Mouse (Mus musculus): ENCODE data around the gene Zfp626. TPM values are rescaled to one million over a fixed set of nuclear protein-coding genes. Genes with fewer than 3 reads are reported as not detected.
"Not testable (repeated sequence)": the region's sequence is repeated elsewhere in the genome, so short reads cannot be mapped to it uniquely, and the experiment has no call there.

Zfp626 gene
- polyA plus RNA-seq, 1 experiment from 2014 or later: 1.1 TPM

DNA sequence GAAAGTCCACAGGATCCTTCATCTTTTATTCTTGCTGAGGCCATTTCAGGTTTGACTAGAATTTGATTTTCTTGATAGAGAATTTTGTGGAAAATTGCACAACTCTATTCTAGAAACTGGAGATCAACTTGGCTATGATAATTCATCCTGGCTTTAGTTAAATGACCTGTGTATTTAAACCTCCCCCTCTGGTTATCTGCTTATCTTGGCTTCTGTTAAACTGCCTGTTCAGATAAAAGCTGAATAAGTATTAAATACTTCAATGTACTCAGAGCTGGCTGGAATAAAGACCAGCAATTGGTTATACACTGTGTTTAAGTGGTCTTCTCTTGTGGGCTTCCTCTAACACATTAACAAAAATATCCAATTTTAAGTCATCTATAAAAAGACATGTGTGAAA lies 15.6 kb downstream of the Zfp626 start:
- Histone ChIP-seq H3K9ac (no peak overlapping the region), H3K4me2 (no peak overlapping the region), H3K9me3 (replicated peaks) (peaks cover 3% of the 10 kb centered on the region), H3K4me1 (replicated peaks) (no peaks in the 10 kb centered on the region), H3K27me3 (no peaks in the 10 kb centered on the region), H3K27ac (no peak overlapping the region), H3K36me3 (peaks cover 17% of the 10 kb centered on the region), H3K4me3 (no peak overlapping the region)
- ATAC-seq (replicated peaks; ENCODE audit: insufficient number of reproducible peaks, insufficient read depth, low FRiP score, low read depth): no peak

DNA sequence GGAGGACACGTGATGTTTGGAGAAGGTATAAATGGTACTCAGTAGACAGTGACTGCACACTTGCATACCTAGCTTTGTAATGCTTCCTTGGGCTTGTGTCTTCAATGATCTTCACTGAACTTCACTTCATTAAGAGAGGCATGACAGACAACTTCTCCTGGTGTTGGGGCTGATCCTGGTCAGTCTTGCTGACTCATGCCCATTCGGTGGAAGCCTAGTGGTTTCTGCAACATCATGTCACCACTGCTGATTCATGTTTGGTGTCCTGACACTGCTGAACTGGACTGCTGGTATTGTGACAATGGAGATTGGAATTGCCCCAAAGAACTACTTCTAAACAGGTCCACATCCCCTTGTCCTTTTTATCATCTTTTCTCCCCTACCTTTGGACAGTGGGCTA lies 27.1 kb downstream of the Zfp626 start:
- Histone ChIP-seq H3K9ac (no peak overlapping the region), H3K4me1 (replicated peaks) (0 out of 2 replicates have a peak, but pooled peaks cover 3% of the 10 kb centered on the region), H3K36me3 (no peaks in the 10 kb centered on the region), H3K4me2 (no peak overlapping the region), H3K9me3 (replicated peaks) (no peaks in the 10 kb centered on the region), H3K27me3 (no peaks in the 10 kb centered on the region), H3K4me3 (no peak overlapping the region), H3K27ac (no peak overlapping the region)
- WGBS: 75% methylated on average over 2 of the region's 2 CpGs
- ATAC-seq (replicated peaks; ENCODE audit: insufficient number of reproducible peaks, insufficient read depth, low FRiP score, low read depth): no peak

GRCm38 (mm10) chr7:27837896-27838295 lies 30.9 kb downstream of the Zfp626 start:
- peak overlapping the region; percentile 69 for H3K9ac ChIP-seq
- H3K27ac ChIP-seq: peak overlapping the region; percentile 79
- no peak; the same call in 1 of the 2 replicates for ATAC-seq (replicated peaks; ENCODE audit: insufficient number of reproducible peaks, insufficient read depth, low FRiP score, low read depth)
- H3K4me3 ChIP-seq: peak overlapping the region; percentile 62
- no peaks in the 10 kb centered on the region for H3K9me3 ChIP-seq (replicated peaks)
- peak overlapping the region; percentile 69 for H3K4me2 ChIP-seq
- H3K36me3 ChIP-seq: no peaks in the 10 kb centered on the region
- 0 out of 2 replicates have a peak, but pooled peaks cover 6% of the 10 kb centered on the region for H3K4me1 ChIP-seq (replicated peaks)
- no peaks in the 10 kb centered on the region for H3K27me3 ChIP-seq
- WGBS: 33% methylated on average over 6 of the region's 6 CpGs

DNA sequence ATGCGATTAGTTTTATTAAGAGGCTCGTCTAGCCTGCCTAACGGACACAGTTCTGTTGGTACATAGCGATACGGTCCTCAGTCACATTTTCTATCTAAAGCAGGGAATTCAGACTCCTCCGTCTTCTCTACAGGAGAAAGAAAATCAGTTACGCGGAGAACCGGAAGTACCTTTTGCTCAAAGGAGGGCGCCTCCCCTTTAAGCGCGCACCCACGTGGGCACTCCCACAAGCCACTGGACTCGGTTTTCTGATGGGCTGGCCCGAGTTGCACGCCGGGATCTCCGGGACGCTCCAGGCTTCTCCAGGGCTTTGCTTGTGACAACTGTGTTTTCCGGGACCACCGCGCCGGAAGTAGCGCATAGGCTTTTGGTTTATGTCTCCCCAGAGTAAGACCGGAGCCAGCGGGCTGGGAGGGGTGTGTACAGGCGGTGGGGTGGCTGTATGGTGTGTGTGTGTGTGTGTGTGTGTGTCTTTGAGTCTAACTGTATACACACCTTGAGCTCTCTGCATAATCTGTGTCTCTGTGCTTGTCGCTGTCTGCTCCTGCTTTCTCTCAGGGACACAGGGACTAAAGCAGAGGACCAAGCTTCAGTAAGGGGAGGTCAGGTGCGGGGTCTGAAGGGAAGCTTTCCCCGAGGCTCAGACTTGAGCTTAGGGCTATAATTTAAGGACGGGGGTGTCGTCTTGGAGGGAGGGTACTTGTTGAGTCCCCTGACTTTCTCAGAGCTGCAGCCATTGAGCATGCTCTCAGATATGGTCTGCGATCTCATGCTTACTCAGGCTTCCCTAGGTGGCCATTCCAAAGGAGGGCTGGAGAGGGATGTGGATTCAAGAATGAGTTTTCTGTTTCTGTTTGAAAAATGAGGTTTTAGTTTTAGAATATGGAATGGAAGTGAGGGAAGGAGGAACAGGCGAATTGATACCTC lies 31.6 kb downstream of the Zfp626 start, which contains the start of gene Zfp59:
Zfp59 (plus strand) TSS at position 285 of the 927 bp plus-strand sequence.
- Histone ChIP-seq H3K9me3 (replicated peaks) (no peaks in the 10 kb centered on the region), H3K9ac (peak within 1 kb of the TSS; percentile 69), H3K36me3 (no peaks in the 10 kb centered on the region), H3K4me3 (peak within 1 kb of the TSS; percentile 62), H3K27me3 (no peaks in the 10 kb centered on the region), H3K4me1 (replicated peaks) (0 out of 2 replicates have a peak, but pooled peaks cover 6% of the 10 kb centered on the region), H3K4me2 (peak within 1 kb of the TSS; percentile 69), H3K27ac (peak within 1 kb of the TSS; percentile 79)
- WGBS: 3% methylated on average over 34 of the region's 34 CpGs
- ATAC-seq (replicated peaks; ENCODE audit: insufficient number of reproducible peaks, insufficient read depth, low FRiP score, low read depth): peak; percentile 92

- H3K4me2 ChIP-seq: peak overlapping the region; percentile 69; the same call in 1 of the 2 replicates
- H3K36me3 ChIP-seq: peaks cover 3% of the 10 kb centered on the region; the same call in 1 of the 2 replicates
- no peak for ATAC-seq (replicated peaks; ENCODE audit: insufficient number of reproducible peaks, insufficient read depth, low FRiP score, low read depth)
- H3K27ac ChIP-seq: no peak overlapping the region
- H3K9me3 ChIP-seq (replicated peaks): no peaks in the 10 kb centered on the region
- WGBS: 89% methylated on average over 7 of the region's 7 CpGs
- 0 out of 2 replicates have a peak, but pooled peaks cover 6% of the 10 kb centered on the region for H3K4me1 ChIP-seq (replicated peaks)
- H3K4me3 ChIP-seq: peak overlapping the region; percentile 62; the same call in 1 of the 2 replicates
- no peaks in the 10 kb centered on the region for H3K27me3 ChIP-seq
- H3K9ac ChIP-seq: no peak overlapping the region
Measured at GRCm38 (mm10) chr7:27839596-27839995, 32.6 kb downstream of the Zfp626 start.

GRCm38 (mm10) chr7:27840104-27840503 lies 33.1 kb downstream of the Zfp626 start:
- Histone ChIP-seq H3K27ac (no peak overlapping the region), H3K27me3 (no peaks in the 10 kb centered on the region), H3K4me1 (replicated peaks) (0 out of 2 replicates have a peak, but pooled peaks cover 6% of the 10 kb centered on the region), H3K4me3 (no peak overlapping the region), H3K4me2 (no peak overlapping the region), H3K9me3 (replicated peaks) (no peaks in the 10 kb centered on the region), H3K9ac (no peak overlapping the region), H3K36me3 (peaks cover 9% of the 10 kb centered on the region; the same call in 1 of the 2 replicates)
- ATAC-seq (replicated peaks; ENCODE audit: insufficient number of reproducible peaks, insufficient read depth, low FRiP score, low read depth): no peak
- WGBS: 92% methylated on average over 6 of the region's 6 CpGs

DNA sequence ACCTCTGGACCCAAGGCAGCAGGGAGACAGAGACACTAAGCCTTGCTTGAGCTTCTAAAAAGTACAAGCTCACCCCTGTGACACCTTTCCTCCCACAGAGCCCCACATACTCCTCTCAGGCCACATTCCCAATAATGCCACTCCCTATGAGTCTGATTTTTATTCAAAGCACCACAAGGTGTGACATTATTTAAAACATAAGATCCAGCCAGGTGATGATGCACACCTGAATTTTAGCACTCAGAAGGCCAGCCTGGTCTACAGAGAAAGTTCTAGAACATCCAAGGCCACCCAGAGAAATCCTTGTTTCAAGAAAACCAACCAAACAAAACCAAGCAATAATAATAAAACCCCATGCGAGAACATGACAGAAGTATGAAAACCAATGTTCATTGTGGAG lies 50.2 kb downstream of the Zfp626 start, which contains the start of gene Zfp607a:
Zfp607a (plus strand) TSS at position 301 of the 400 bp plus-strand sequence.
- peaks cover 16% of the 10 kb centered on the region for H3K4me1 ChIP-seq (replicated peaks)
- no peaks in the 10 kb centered on the region for H3K27me3 ChIP-seq
- no peak for ATAC-seq (replicated peaks; ENCODE audit: insufficient number of reproducible peaks, insufficient read depth, low FRiP score, low read depth)
- no peak within 1 kb of the TSS for H3K4me3 ChIP-seq
- H3K4me2 ChIP-seq: no peak within 1 kb of the TSS
- 89% methylated on average over 1 of the region's 1 CpGs for WGBS
- H3K9ac ChIP-seq: no peak within 1 kb of the TSS
- peaks cover 14% of the 10 kb centered on the region for H3K36me3 ChIP-seq
- no peaks in the 10 kb centered on the region for H3K9me3 ChIP-seq (replicated peaks)
- H3K27ac ChIP-seq: no peak within 1 kb of the TSS

DNA sequence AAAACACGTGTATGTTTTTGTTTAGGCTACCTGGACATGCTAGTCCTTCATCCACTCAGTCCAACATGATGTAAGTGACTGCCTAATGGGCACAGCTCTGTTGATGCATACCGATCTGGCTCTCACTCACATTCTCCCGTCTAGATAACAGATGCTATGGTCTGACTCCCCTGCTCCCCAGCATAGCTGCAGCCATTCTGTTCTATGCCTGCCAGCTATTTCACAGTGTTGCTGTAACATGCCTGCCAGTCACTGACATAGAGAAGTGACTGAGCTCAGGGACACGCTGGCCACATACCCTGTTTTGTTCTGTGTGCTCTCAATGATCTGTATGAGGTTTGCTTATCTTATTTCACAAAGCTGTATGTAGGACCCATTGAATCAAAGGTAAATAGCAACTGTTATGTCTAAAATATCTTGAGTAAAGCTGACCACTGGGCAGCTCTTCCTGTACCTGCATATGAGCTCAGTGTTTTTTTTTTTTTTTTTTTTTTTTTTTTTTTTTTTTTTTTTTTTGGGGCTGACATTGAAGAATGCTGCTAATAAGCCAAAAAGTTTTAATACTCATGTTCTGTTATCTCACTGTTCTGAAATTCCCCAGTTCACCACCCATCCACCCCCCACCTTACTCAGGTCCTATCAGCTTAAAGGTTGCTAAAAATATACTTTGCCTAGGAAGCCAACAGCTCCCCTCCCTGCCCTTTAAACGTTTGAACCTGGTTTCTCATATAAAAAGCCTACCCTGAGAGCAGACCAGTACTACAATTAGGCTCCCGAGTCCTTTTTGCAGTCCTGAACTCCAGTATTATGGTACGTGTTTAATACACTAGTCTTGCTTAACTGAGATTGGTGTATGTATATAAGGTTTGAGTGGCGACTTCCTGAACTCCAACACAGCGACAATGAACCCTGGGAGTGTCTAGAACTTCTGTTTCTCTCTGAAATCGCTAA lies 52.6 kb downstream of the Zfp626 start:
- Histone ChIP-seq H3K36me3 (peaks cover 11% of the 10 kb centered on the region), H3K27me3 (no peaks in the 10 kb centered on the region), H3K9me3 (replicated peaks) (no peaks in the 10 kb centered on the region), H3K9ac (peak overlapping the region; percentile 68), H3K27ac (peak overlapping the region; percentile 93), H3K4me1 (replicated peaks) (peaks cover 16% of the 10 kb centered on the region), H3K4me2 (peak overlapping the region; percentile 76), H3K4me3 (peak overlapping the region; percentile 62)
- 10% methylated on average over 10 of the region's 10 CpGs for WGBS
- ATAC-seq (replicated peaks; ENCODE audit: insufficient number of reproducible peaks, insufficient read depth, low FRiP score, low read depth): peak; percentile 58; the same call in 1 of the 2 replicates

DNA sequence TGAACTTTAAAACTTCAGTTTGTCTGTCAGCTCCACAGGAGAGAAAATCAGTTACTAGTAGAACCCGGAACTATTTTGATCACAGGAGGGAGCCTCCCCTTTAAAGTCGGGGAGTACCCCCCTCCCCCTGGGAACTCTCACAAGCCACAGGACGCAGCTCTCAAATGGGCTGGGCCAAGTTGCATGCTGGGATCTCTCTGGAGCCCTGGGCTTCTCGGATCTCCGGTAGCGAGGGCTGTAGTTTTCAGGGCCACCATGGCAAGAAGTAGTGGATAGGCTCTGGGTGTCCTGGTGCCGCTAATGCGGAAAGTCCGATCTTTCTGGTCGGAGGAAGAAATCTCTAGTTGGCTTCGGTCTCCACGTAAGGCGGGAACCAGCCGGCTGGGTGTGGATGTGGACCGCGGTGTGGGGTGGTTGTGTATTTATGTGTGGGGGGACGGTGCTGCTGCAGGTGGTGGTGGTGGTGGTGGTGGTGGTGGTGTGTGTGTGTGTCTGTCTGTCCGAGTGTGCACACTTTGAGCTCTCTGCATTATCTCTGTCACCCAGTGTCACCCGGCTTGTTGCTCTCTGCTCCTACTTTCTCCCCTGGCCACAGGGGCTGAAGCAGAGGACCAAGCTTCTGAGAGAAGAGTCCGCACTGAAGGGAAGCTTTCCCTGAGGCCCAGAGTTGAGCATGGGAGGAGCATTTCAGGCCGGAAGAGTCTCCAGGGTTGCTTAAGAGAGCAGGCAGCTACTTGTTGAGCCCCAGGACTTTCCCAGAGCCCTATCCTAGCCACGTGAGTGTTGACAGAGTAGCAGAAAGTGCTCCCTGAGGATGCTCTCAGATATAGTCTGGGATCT lies 53.6 kb downstream of the Zfp626 start:
- Histone ChIP-seq H3K36me3 (peaks cover 19% of the 10 kb centered on the region), H3K27ac (peak overlapping the region; percentile 93), H3K4me2 (peak overlapping the region; percentile 76), H3K9me3 (replicated peaks) (no peaks in the 10 kb centered on the region), H3K9ac (peak overlapping the region; percentile 68), H3K4me3 (peak overlapping the region; percentile 62), H3K4me1 (replicated peaks) (peaks cover 16% of the 10 kb centered on the region), H3K27me3 (no peaks in the 10 kb centered on the region)
- peak; percentile 91 for ATAC-seq (replicated peaks; ENCODE audit: insufficient number of reproducible peaks, insufficient read depth, low FRiP score, low read depth)
- WGBS: 0% methylated on average over 22 of the region's 22 CpGs

- WGBS: 71% methylated on average over 5 of the region's 5 CpGs
- H3K9me3 ChIP-seq (replicated peaks); ATAC-seq (replicated peaks; ENCODE audit: insufficient number of reproducible peaks, insufficient read depth, low FRiP score, low read depth); H3K9ac ChIP-seq; H3K4me3 ChIP-seq; H3K4me2 ChIP-seq; H3K27me3 ChIP-seq; H3K27ac ChIP-seq: not testable (repeated sequence)
- Histone ChIP-seq H3K36me3 (peaks cover 34% of the 10 kb centered on the region), H3K4me1 (replicated peaks) (peaks cover 16% of the 10 kb centered on the region)
Measured at GRCm38 (mm10) chr7:27862578-27862977, 55.6 kb downstream of the Zfp626 start.

Data from heart, embryonic 15.5 days (tissue).